Mouse (Mus musculus): Measurements from ENCODE around the gene Sv2c.
"Not testable (repeated sequence)": the region's sequence is repeated elsewhere in the genome, so short reads cannot be mapped to it uniquely, and the experiment has no call there.

Sv2c gene

DNA sequence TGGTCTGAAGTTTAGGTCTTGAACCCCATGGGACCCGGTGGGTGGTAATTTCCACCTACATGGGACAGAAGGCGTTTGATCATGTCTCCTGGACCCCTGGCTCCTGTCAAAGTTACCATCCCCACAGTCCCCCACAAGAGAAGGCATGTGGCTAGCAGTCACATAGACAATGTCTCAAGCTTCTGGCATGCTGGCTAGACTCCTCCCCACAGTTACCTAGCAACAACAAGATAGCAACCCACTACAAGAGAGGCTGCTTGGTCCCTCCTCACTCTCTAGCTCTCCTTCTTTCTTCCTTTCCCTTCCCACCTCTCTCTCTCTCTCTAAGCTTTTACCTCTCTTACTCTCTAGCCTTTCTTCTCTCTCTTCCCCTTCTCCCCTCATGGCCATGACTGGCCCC lies 164.3 kb downstream of the Sv2c start:
- not testable (repeated sequence) for DNase-seq (ENCODE audit: low read depth)

DNA sequence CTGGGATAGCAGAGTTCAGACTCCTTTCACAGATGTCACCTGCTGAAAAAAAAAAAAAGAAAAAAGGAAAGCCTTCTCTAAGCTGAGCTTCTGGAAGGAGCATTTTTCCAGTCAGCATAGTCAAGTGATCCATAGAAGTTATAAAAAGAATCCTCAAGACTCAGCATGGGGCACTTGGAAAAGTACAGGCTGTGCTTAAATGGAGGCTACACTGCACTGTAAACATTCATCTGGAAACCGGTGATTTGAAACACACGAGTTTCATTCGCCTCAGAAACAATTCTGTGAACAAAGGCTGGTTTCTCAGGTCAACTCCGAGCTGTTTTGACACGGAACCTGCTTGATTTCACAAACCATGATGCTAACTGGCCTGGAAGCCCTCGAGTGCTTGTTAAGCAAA lies 165.6 kb downstream of the Sv2c start:
- DNase-seq (ENCODE audit: low read depth): no peak

GRCm38 (mm10) chr13:95965596-95965995 lies 166.8 kb downstream of the Sv2c start:
- DNase-seq (ENCODE audit: low read depth): no peak

- no peak for DNase-seq (ENCODE audit: low read depth)
Measured at GRCm38 (mm10) chr13:95965162-95965561, 167.2 kb downstream of the Sv2c start.

- no peak for DNase-seq (ENCODE audit: low read depth)
Measured at GRCm38 (mm10) chr13:95964226-95964625, 168.2 kb downstream of the Sv2c start.

DNA sequence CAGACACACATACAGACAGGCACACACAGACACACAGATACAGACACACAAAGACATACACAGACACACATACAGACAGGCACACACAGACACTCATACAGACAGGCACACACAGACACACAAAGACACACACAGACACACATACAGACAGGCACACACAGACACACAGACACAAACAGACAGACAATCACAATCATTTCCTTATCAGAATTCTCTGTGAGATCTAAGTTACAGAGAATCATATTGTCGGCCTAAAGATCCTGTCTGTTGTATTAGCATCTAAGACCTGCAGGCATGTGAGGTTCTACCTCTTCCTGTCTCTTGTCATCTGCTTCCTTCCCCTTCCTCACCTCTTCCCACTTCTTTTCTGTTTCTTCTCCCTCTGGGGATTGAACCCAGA lies 168.7 kb downstream of the Sv2c start:
- no peak for DNase-seq (ENCODE audit: low read depth)

DNA sequence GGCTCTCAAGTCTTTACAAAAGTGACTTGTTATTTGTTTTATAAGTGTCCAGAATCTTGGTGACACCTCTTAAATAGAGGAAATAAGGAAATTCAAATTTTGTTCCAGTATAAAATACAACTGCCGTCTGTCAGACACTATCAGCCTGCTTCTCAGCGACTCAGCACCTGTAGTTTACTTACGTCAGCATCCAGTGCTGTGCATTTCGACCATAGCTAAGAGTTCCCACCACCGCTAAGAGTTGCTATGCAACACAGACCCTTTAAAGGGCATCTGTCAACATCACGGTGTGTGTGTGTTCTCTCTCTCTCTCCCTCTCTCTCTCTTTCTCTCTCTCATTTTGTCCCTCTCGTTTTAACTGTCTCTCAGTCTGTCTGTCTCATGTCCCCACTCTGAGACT lies 170.5 kb downstream of the Sv2c start:
- DNase-seq (ENCODE audit: low read depth): no peak

DNA sequence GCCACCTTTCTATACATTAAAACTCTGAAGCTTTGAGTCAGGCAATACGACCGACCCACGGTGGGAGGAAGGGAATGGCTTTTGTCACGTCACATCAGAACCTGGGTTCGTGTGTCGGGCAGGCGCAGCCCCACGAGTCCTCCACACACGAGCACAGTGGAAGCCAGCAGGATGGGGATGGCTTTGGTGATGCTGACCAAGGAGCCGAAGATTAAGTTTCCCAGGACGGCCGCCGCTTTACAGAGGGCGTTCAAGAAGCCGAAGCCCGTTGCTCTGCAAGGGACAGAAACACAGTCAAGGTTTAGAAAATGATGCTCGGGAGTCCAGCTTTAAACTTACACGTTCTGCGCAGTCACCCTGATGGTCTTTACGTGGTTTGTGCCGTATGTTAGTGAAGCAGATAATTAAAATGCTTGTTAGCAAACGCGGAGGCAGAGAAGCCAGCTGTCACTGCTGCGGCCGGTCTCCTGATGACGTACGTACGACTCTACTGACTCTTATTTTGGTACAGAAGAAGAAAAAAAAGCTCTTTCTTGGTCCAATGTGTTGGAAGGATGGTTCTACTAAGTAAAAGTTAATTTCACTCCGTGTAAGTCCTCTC lies 171.1 kb downstream of the Sv2c start:
- DNase-seq (ENCODE audit: low read depth): no peak

GRCm38 (mm10) chr13:95960477-95961185 lies 171.7 kb downstream of the Sv2c start:
- no peak for DNase-seq (ENCODE audit: low read depth)

GRCm38 (mm10) chr13:95959651-95960476 lies 172.5 kb downstream of the Sv2c start:
- DNase-seq (ENCODE audit: low read depth): no peak

GRCm38 (mm10) chr13:95957134-95957533 lies 175.2 kb downstream of the Sv2c start:
- no peak for DNase-seq (ENCODE audit: low read depth)

GRCm38 (mm10) chr13:95956327-95956781 lies 176.0 kb downstream of the Sv2c start:
- no peak for DNase-seq (ENCODE audit: low read depth)

DNA sequence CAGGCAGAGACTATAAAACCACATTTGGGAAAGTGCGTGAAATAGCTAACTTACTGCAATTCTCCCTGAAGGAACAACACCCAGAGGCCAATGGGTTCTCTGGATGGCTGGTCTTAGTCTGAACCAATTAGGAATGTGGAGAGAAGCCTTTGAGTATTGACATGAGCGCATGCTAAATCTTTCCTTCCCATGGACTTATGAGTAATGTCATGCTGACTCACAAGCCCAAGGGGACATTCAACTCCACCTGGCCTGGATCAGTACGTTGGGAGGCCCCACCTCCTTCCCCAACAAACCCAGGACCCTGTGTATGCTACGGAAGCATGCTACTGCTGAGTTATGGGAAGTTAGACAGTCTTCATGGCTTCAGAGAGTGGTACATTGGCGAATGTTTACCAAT lies 177.2 kb downstream of the Sv2c start:
- DNase-seq (ENCODE audit: low read depth): no peak

GRCm38 (mm10) chr13:95953636-95954035 lies 178.7 kb downstream of the Sv2c start:
- no peak for DNase-seq (ENCODE audit: low read depth)

GRCm38 (mm10) chr13:95952263-95952662 lies 180.1 kb downstream of the Sv2c start:
- DNase-seq (ENCODE audit: low read depth): no peak

DNA sequence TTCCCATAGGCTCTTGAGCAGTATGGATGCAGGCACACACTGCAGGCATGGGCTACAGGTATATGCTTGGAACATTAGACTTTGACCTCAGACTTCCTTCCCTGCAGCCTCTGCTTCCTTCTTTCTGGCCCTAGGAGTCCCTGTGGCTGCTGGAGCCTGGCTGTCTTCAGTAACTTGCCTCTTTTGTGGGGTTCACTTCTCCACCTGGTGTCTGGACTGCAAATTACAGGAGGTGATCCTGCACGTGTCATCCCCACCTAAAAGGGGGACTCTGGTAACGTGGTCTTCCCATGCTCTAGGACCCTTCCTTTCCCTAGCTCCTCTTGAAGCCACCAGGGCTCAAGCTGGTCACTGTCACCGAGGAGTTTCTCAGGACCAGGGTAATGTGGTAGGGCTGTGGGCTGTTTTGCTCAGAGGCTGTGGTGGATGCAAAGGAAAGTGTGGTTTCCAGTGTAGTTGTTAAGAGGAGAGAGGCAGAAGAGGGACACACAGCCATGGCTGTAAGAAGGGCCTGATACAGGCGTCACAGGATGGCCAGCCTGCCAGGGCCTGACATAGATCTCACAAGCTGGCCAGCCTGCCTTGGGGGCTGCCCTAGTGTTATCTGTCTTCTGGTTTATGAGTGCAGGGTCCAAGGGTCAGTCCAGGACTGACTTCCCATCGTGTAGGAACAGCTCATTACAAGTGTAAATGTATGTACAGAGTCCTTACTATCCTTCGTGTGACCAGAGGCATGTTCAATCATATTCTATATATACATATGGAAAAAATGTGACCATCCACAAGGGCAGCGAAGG lies 181.1 kb downstream of the Sv2c start:
- DNase-seq (ENCODE audit: low read depth): peak; percentile 61

DNA sequence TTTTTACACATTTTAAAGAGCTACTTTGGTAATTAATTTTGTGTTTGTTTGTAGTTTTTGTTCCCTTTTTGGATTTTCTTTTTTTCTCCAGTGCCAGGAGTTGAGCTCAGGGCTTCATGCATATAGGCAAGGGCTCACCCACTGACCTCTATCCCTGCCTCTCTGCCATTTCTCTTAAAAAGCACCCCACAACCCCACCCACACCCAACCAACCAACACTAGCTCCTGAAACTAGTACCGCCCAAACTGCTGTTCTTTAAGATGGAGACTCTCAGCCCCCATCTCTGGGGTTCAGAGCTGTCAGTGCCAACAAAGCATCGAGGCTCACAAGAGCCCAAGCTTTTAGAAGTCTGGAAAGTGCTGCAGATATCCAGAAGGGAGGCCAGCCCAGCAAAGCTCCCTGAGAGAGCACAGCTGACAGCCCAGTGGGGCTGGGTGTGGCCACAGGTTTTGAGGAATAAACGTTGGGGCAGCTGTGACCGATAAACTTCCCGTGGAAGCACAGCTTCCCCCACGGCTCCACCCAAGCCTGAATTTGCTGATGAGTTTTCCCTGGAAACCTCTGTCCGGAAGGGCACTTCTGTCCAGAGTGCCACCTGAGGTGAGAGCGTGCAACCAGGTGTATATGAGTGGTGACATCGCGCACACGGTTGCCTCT lies 181.8 kb downstream of the Sv2c start:
- DNase-seq (ENCODE audit: low read depth): no peak

DNA sequence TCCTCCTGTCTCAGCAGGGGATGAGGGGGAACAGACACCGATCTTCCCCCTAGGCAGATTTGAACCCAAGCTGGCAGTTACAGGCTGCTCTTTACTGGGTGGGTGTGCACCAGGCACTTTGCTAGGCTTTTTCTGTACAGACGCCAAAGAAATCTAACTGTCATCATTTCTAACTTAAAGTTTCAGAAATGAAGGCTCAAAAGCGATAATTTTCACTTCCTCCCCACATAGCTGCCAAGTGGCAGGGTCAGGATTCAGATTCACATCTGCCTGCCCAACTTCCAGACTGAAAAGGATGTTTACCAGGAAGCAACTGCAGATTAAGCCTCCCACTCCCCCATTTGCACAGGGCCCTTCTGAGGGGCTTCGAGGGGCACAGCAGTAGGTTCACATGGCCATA lies 183.0 kb downstream of the Sv2c start:
- no peak for DNase-seq (ENCODE audit: low read depth)

DNA sequence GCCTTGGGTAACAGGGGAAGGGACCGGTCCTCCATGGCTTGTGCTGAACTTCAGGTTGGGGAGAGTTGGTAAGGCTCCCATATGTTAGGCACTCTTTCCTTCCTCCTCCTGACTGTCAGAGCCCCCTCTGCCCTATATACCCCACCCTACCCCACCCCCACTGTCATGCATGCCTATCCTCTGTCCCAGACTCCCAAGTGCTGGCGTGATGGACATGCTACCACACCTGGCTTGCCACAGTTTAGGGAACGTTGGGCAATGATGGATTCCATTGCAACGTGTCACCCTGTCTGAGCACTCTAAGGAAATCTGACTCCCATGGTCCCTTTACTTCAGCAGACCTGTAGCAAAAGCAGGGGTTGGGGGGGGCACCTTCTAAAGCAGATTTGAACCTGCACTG lies 183.6 kb downstream of the Sv2c start:
- no peak for DNase-seq (ENCODE audit: low read depth)

- DNase-seq (ENCODE audit: low read depth): no peak
Measured at GRCm38 (mm10) chr13:95948394-95948793, 184.0 kb downstream of the Sv2c start.

DNA sequence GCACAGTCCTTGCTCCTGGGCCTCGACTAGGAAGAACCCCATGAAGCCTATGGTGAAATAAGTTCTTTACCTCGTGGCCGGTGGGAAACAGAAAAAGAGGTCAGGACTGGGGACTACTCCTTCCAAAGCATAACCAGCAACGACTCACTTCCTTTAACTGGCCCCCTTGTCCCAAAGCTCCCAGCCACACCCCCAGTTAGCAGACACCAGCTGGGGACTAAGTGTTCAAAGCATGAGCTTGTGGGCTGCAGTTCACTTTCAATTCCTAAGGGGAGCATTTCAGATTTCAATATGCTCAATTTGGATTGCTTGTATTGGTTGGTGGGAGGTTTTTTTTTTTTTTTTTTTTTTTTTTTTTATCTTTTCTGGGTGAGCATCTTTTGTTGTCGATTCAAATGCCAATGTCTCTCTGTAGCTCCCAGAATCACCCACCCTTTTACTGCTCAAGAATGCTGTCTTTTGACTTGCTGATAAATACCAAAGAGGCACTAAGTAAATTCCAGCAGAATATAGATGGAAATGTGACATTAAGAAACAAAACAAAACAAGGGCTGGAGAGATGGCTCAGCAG lies 186.4 kb downstream of the Sv2c start:
- DNase-seq (ENCODE audit: low read depth): no peak
